Mouse (Mus musculus) cortical plate, adult 2 months (tissue): ENCODE measurements around the gene Limk2. TPM values are rescaled to one million over a fixed set of nuclear protein-coding genes. Genes with fewer than 3 reads are reported as not detected.
A peak's percentile ranks its signal among the peaks of the same experiment; 100 is the strongest.

Experiments used
- H3K27ac ChIP-seq: fragments of 200-500 bp; 2 replicates; pipeline ENCODE4 v1.5.1; 2012; ENCODE audit warnings: low read length, control low read depth, inconsistent platforms; ENCODE audit not compliant: insufficient read depth
- H3K4me1 ChIP-seq: fragments of 200-500 bp; 2 replicates; pipeline ENCODE4 v1.6.1; 2011; ENCODE audit warnings: low read length; ENCODE audit not compliant: control insufficient read depth, insufficient read depth
- H3K4me3 ChIP-seq: fragments of 200-500 bp; 2 replicates; pipeline ENCODE4 v1.5.1; 2011; ENCODE audit warnings: mild to moderate bottlenecking, low read length, control low read depth; ENCODE audit not compliant: insufficient read depth
- CTCF ChIP-seq: fragments of 200-500 bp; IDR thresholded peaks from 2 replicates; pipeline ENCODE4 v1.5.1; 2011; ENCODE audit warnings: mild to moderate bottlenecking, control low read depth, low read length; ENCODE audit not compliant: insufficient read depth; ENCODE audit errors: extremely low read depth
- POLR2A ChIP-seq: fragments of 200-500 bp; IDR thresholded peaks from 2 replicates; pipeline ENCODE4 v1.6.1; 2011; ENCODE audit warnings: mild to moderate bottlenecking, low read length, control low read depth; ENCODE audit not compliant: insufficient read depth; ENCODE audit errors: extremely low read depth
- polyA plus RNA-seq: library from polyadenylated mRNA; depleted of rRNA; stranded (reverse); fragments of >200 nt; gene quantifications from 2 replicates; pipeline ENCODE4 v1.2.3, GENCODE M21; 2012

Gene Limk2
- polyA plus RNA-seq, 1 experiment: 140 TPM

DNA sequence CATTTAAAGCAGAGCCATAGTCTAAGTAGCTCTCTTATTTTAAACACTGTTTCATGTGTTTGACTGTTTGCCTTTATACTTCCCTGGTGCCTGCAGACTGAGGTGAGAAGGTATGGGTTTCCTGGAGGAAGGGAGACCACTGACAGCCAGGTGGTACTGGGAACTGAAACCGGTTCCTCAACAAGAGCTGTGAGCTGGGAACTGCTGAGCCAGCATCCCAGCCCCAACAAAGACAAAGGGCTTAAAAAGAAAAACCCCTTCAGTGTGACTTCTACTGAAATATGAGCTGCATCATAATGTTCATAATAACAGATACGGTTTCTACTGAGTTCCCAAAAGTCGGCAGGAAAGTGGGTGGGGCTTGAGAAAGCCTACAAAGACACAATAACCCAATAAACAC is 46.1 kb downstream of the Limk2 start:
- TF ChIP-seq CTCF (no peak), POLR2A (no peak)
- no peak overlapping the region for H3K27ac ChIP-seq
- no peak overlapping the region for H3K4me3 ChIP-seq
- H3K4me1 ChIP-seq: peaks cover 3% of the 10 kb centered on the region

DNA sequence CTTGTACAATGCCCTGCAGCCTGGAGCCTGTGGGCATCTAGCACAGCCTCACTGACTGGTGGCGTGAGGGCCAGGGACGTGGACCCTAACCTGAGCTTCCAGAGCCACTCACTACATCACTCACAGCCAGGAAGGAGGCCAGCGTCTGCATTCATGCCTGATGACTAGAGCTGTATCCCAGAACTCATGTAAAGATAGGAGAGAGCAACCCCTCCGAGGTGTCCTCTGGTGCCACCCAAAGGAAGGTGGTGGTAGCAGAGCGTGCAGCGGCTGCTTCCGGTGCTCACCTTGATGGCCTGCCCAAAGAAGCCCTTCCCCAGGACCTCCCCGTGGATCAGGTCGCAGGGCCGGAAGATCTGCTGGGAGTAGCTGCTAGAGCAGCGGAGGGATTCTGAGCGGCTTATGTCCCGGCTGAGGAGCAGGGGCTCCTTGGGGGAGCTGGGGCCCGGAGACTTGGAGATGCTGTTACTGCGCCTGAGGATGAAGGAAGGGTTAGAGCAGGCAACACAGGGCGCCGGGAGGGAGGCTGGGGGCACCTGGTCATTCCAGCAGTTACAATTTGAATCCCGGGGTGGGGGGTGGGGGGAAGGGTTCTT is 55.9 kb downstream of the Limk2 start:
- TF ChIP-seq POLR2A (no peak), CTCF (0 out of 2 replicates have a peak, but pooled peaks have one; percentile 25)
- H3K4me1 ChIP-seq: no peaks in the 10 kb centered on the region
- H3K4me3 ChIP-seq: no peak overlapping the region
- no peak overlapping the region for H3K27ac ChIP-seq

DNA sequence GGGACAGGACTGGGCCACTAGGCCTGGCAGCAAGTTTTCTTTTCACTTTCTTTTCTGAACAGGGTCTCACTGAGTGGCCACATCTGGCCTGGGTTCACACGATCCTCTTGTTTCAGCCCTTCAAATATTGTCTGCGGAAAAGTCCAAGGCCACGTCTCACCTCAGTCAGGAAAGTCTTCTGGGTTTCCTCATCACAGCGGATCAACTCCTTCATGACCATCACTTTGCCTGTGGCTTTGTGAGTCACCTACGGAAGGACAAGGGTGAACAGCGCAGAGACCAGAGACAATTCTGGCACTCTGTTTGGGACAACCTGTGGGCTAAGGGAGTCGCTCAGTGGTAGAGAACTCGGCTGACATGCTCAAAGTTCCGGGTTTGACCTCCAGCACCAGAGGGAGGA is 56.9 kb downstream of the Limk2 start:
- H3K27ac ChIP-seq: no peak overlapping the region
- TF ChIP-seq CTCF (no peak), POLR2A (no peak)
- H3K4me1 ChIP-seq: no peaks in the 10 kb centered on the region
- H3K4me3 ChIP-seq: no peak overlapping the region

GRCm38 (mm10) chr11:3349343-3349695 is 59.7 kb downstream of the Limk2 start:
- Histone ChIP-seq H3K27ac (no peak overlapping the region), H3K4me3 (no peak overlapping the region), H3K4me1 (no peaks in the 10 kb centered on the region)
- TF ChIP-seq POLR2A (no peak), CTCF (no peak)

DNA sequence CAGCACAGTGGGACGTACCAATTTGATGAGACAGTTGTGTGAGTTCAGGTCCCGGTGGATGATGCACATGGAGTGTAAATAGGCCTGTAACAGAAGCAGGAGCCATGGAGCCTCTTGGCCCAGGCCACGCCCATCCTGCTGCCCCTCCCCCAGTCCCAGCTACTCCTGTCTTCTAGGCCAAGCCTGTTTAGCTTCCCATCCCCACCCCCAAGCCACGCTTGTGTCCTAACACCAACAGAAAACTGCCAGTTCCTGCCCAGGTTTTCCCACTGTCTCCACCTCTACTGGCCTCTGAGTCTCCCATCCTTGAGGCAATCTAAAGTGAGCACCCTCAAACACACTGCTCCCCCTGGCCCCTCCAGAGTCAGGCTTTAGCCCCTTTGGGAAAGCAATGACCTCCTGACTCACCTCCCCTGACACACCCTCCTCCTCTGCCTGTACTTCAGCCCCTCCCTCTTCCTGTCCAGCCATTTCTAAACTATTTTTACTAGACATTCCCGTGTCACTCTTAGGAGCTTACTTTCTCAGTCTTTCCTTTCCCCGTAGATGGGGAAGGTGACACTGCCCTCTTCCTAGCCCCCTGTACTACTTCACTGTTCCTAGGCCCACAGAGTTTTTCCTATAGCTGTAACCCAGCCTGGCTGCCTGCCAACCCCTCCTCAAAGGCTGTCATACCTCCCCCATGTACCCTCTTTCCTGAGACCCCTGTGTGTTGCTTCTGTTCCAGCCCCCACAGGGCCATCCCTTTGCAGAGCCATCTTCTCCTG is 60.2 kb downstream of the Limk2 start:
- no peaks in the 10 kb centered on the region for H3K4me1 ChIP-seq
- H3K27ac ChIP-seq: no peak overlapping the region
- no peak for TF ChIP-seq POLR2A

DNA sequence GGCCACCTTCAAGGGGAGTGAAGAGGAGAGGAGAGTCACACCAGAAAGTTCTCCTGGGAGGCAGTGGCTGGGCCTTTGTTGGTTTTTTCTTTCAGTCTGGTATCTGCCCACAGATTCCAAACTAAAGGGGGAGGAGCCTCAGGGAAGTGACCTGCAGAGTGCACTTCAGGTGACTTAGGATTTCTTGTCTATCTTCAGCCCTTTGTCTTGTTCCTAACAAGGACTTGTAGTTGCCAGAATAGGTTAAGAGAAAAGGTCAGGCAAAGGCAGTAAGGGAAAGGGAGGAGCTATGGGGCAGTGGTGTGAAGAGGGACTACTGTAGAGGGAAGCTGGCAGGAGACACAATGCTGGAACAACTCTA is 61.2 kb downstream of the Limk2 start:
- Histone ChIP-seq H3K4me3 (no peak overlapping the region), H3K4me1 (no peaks in the 10 kb centered on the region), H3K27ac (no peak overlapping the region)
- TF ChIP-seq CTCF (no peak), POLR2A (no peak)

More for the DNA sequence above, 60.2 kb downstream of the Limk2 start:
- no peak overlapping the region for H3K4me3 ChIP-seq

GRCm38 (mm10) chr11:3347091-3347834 is 61.7 kb downstream of the Limk2 start:
- TF ChIP-seq POLR2A (no peak), CTCF (peak; percentile 87)
- Histone ChIP-seq H3K4me1 (no peaks in the 10 kb centered on the region), H3K4me3 (no peak overlapping the region), H3K27ac (no peak overlapping the region)

DNA sequence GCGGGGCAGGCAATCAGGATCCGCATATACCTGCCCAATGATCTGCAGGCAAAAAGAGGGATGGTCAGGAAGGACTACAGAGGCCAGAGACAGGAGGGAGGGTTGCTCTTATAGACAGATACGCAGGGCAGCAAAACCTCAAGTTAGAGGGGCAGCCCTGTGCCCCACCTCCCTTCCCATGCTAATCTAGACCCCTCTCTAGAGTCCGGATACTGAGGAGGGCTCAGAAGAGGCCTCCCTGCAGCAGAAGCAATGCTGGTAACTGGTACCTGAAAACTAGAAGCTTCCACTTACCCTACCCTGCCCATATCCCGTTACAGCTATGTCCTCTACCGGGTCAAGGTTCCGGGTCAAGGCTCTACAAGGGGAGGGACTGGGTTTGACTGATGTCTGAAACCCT is 62.6 kb downstream of the Limk2 start:
- H3K27ac ChIP-seq: no peak overlapping the region
- H3K4me3 ChIP-seq: no peak overlapping the region
- TF ChIP-seq POLR2A (no peak), CTCF (no peak)
- H3K4me1 ChIP-seq: no peaks in the 10 kb centered on the region

GRCm38 (mm10) chr11:3344916-3345315 is 64.1 kb downstream of the Limk2 start:
- Histone ChIP-seq H3K27ac (no peak overlapping the region), H3K4me1 (no peaks in the 10 kb centered on the region), H3K4me3 (no peak overlapping the region)
- TF ChIP-seq POLR2A (no peak), CTCF (no peak)

DNA sequence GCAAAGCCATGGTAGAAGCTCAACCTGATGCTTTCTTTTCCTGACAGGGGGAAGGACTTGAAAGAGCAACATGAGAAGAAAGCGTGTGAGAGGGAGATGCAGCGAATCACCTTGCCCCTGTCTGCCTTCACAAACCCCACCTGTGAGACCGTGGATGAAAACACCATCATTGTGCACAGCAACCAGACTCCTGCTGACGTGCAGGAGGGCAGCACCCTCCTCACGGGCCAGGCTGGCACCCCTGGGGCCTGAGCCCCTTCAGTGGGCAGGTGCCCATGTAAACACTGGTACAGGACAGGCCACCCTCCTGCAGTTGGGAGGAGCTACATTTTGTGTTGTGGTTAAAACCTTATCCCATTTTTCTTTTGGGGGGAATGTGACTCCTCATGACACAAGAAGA is 67.5 kb downstream of the Limk2 start:
- no peak overlapping the region for H3K4me3 ChIP-seq

More for the DNA sequence above, 67.5 kb downstream of the Limk2 start:
- Histone ChIP-seq H3K27ac (no peak overlapping the region), H3K4me1 (peaks cover 5% of the 10 kb centered on the region)
- TF ChIP-seq POLR2A (no peak), CTCF (no peak)
